Mouse (Mus musculus) embryonic facial prominence, embryonic 10.5 days (tissue): Measurements from ENCODE around the gene Psma6. TPM values are rescaled to one million over a fixed set of nuclear protein-coding genes. Genes with fewer than 3 reads are reported as not detected.
"Not testable (repeated sequence)": the region's sequence is repeated elsewhere in the genome, so short reads cannot be mapped to it uniquely, and the experiment has no call there.

ENCODE experiments used
- DNase-seq: peaks from one replicate; pipeline ENCODE4 v3.0.0-alpha.2; 2017; ENCODE audit warnings: low spot score
- H3K27ac ChIP-seq: fragments of 300-500 bp; sonication (generic); replicated peaks from 2 replicates; pipeline ENCODE4 v1.5.1; 2016; ENCODE audit warnings: mild to moderate bottlenecking
- H3K27me3 ChIP-seq: fragments of 300-500 bp; sonication (generic); replicated peaks from 2 replicates; pipeline ENCODE4 v1.6.1; 2016; ENCODE audit warnings: low read depth, mild to moderate bottlenecking; ENCODE audit not compliant: poor library complexity, severe bottlenecking
- H3K36me3 ChIP-seq: fragments of 300-500 bp; sonication (generic); replicated peaks from 2 replicates; pipeline ENCODE4 v1.6.1; 2016; ENCODE audit warnings: mild to moderate bottlenecking, moderate library complexity
- H3K4me1 ChIP-seq: fragments of 300-500 bp; sonication (generic); 2 replicates; pipeline ENCODE4 v1.6.1; 2016
- H3K4me3 ChIP-seq: fragments of 300-500 bp; sonication (generic); 2 replicates; pipeline ENCODE4 v1.5.1; 2016; ENCODE audit warnings: mild to moderate bottlenecking, moderate library complexity
- H3K9me3 ChIP-seq: fragments of 300-500 bp; sonication (generic); 2 replicates; pipeline ENCODE4 v1.6.1; 2016; ENCODE audit warnings: mild to moderate bottlenecking
- WGBS: fragments of 180-500 bp; shearing (Covaris S2); methylation state at CpG from one replicate; pipeline ENCODE4 v1.1.7; 2016; 5-methylcytosine and 5-hydroxymethylcytosine counted together
- polyA plus RNA-seq: library from polyadenylated mRNA; unstranded; fragments of >200 nt; fragmentation: Nextera tagmentation; extraction: Ambion mirVana; gene quantifications from 2 replicates; pipeline ENCODE4 v1.2.1, GENCODE M21; 2016

The Psma6 gene
- 510 and 513 TPM in 2 replicates for polyA plus RNA-seq

- no peaks in the 10 kb centered on the region for H3K27me3 ChIP-seq
- WGBS: 70% methylated on average over 10 of the region's 10 CpGs
- peaks cover 22% of the 10 kb centered on the region for H3K36me3 ChIP-seq
- DNase-seq: no peak
- peaks cover 26% of the 10 kb centered on the region for H3K4me1 ChIP-seq
- no peaks in the 10 kb centered on the region for H3K9me3 ChIP-seq
- no peak within 1 kb of the TSS for H3K27ac ChIP-seq
- H3K4me3 ChIP-seq: no peak within 1 kb of the TSS
Observed at GRCm38 (mm10) chr12:55384023-55384749, at the start of gene Psma6. Gene Psma6 (plus strand): TSS chr12:55384222.

- not testable (repeated sequence) for H3K36me3 ChIP-seq, DNase-seq, H3K27me3 ChIP-seq, H3K4me1 ChIP-seq, H3K27ac ChIP-seq, H3K4me3 ChIP-seq, H3K9me3 ChIP-seq
- WGBS: 89% methylated on average over 2 of the region's 2 CpGs
Observed at GRCm38 (mm10) chr12:55338490-55338889, 45.5 kb upstream of the Psma6 start.

GRCm38 (mm10) chr12:55343045-55343444 is 41.0 kb upstream of the Psma6 start:
- 90% methylated on average over 1 of the region's 1 CpGs for WGBS

GRCm38 (mm10) chr12:55343998-55344397 is 40.0 kb upstream of the Psma6 start:
- Histone ChIP-seq H3K9me3 (no peaks in the 10 kb centered on the region), H3K27ac (no peak overlapping the region), H3K4me3 (no peak overlapping the region), H3K4me1 (0 out of 2 replicates have a peak, but pooled peaks cover 4% of the 10 kb centered on the region), H3K27me3 (no peaks in the 10 kb centered on the region), H3K36me3 (no peaks in the 10 kb centered on the region; the same call in 1 of the 2 replicates)
- no peak for DNase-seq
- 89% methylated on average over 11 of the region's 11 CpGs for WGBS

More at GRCm38 (mm10) chr12:55343045-55343444, 41.0 kb upstream of the Psma6 start:
- not testable (repeated sequence) for H3K4me1 ChIP-seq, H3K9me3 ChIP-seq, H3K27me3 ChIP-seq, H3K27ac ChIP-seq, H3K4me3 ChIP-seq, DNase-seq, H3K36me3 ChIP-seq

GRCm38 (mm10) chr12:55344583-55344982 is 39.4 kb upstream of the Psma6 start:
- WGBS: 88% methylated on average over 13 of the region's 13 CpGs
- Histone ChIP-seq H3K4me3 (no peak overlapping the region), H3K4me1 (0 out of 2 replicates have a peak, but pooled peaks cover 4% of the 10 kb centered on the region), H3K27me3 (no peaks in the 10 kb centered on the region), H3K9me3 (no peaks in the 10 kb centered on the region), H3K36me3 (no peaks in the 10 kb centered on the region; the same call in 1 of the 2 replicates), H3K27ac (no peak overlapping the region)
- DNase-seq: no peak

- WGBS: 82% methylated on average over 6 of the region's 6 CpGs
- Histone ChIP-seq H3K4me3 (no peak overlapping the region), H3K36me3 (no peaks in the 10 kb centered on the region), H3K9me3 (no peaks in the 10 kb centered on the region), H3K27ac (no peak overlapping the region), H3K4me1 (peaks cover 6% of the 10 kb centered on the region), H3K27me3 (no peaks in the 10 kb centered on the region)
- DNase-seq: no peak
Observed at GRCm38 (mm10) chr12:55353423-55353822, 30.6 kb upstream of the Psma6 start.

- peak; percentile 21 for DNase-seq
- Histone ChIP-seq H3K4me1 (peaks cover 6% of the 10 kb centered on the region), H3K4me3 (no peak overlapping the region), H3K27ac (no peak overlapping the region), H3K27me3 (no peaks in the 10 kb centered on the region), H3K9me3 (no peaks in the 10 kb centered on the region), H3K36me3 (no peaks in the 10 kb centered on the region)
- 63% methylated on average over 4 of the region's 4 CpGs for WGBS
Observed at GRCm38 (mm10) chr12:55354904-55355303, 29.1 kb upstream of the Psma6 start.

GRCm38 (mm10) chr12:55357303-55357702 is 26.7 kb upstream of the Psma6 start:
- H3K4me3 ChIP-seq: no peak overlapping the region
- H3K36me3 ChIP-seq: no peaks in the 10 kb centered on the region
- no peak overlapping the region for H3K27ac ChIP-seq
- DNase-seq: no peak
- no peaks in the 10 kb centered on the region for H3K9me3 ChIP-seq
- WGBS: 75% methylated on average over 1 of the region's 1 CpGs
- H3K27me3 ChIP-seq: no peaks in the 10 kb centered on the region
- peaks cover 6% of the 10 kb centered on the region for H3K4me1 ChIP-seq

- Histone ChIP-seq H3K36me3 (no peaks in the 10 kb centered on the region), H3K4me1 (no peaks in the 10 kb centered on the region), H3K9me3 (no peaks in the 10 kb centered on the region), H3K4me3 (no peak overlapping the region), H3K27ac (no peak overlapping the region), H3K27me3 (no peaks in the 10 kb centered on the region)
- WGBS: 84% methylated on average over 5 of the region's 5 CpGs
- DNase-seq: no peak
Observed at GRCm38 (mm10) chr12:55360929-55361328, 23.1 kb upstream of the Psma6 start.

GRCm38 (mm10) chr12:55365083-55365482 is 18.9 kb upstream of the Psma6 start:
- no peak for DNase-seq
- Histone ChIP-seq H3K36me3 (no peaks in the 10 kb centered on the region), H3K27ac (no peak overlapping the region), H3K4me3 (no peak overlapping the region), H3K9me3 (no peaks in the 10 kb centered on the region), H3K27me3 (no peaks in the 10 kb centered on the region), H3K4me1 (no peaks in the 10 kb centered on the region)
- WGBS: 69% methylated on average over 2 of the region's 2 CpGs

- no peak overlapping the region for H3K27ac ChIP-seq
- no peak overlapping the region for H3K4me3 ChIP-seq
- no peaks in the 10 kb centered on the region for H3K9me3 ChIP-seq
- no peak for DNase-seq
- H3K27me3 ChIP-seq: no peaks in the 10 kb centered on the region
- H3K4me1 ChIP-seq: no peaks in the 10 kb centered on the region
- WGBS: 88% methylated on average over 3 of the region's 3 CpGs
- H3K36me3 ChIP-seq: peaks cover 4% of the 10 kb centered on the region; the same call in 1 of the 2 replicates
Observed at GRCm38 (mm10) chr12:55372424-55373055, 11.5 kb upstream of the Psma6 start.

- no peak for DNase-seq
- no peaks in the 10 kb centered on the region for H3K4me1 ChIP-seq
- H3K4me3 ChIP-seq: no peak overlapping the region
- 92% methylated on average over 16 of the region's 16 CpGs for WGBS
- no peak overlapping the region for H3K27ac ChIP-seq
- H3K36me3 ChIP-seq: peaks cover 23% of the 10 kb centered on the region
- no peaks in the 10 kb centered on the region for H3K27me3 ChIP-seq
- H3K9me3 ChIP-seq: no peaks in the 10 kb centered on the region
Observed at GRCm38 (mm10) chr12:55376956-55377609, 6.9 kb upstream of the Psma6 start.
